Mouse (Mus musculus): Measurements from ENCODE around the gene Ift27.

Gene Ift27

GRCm38 (mm10) chr15:78173972-78174886 is at the start of gene Ift27:
Ift27 (minus strand) TSS chr15:78174107.
- peak; percentile 100 for DNase-seq (ENCODE audit: low read depth, low spot score)

GRCm38 (mm10) chr15:78215269-78215668 is 41.4 kb upstream of the Ift27 start:
- no peak for DNase-seq (ENCODE audit: low read depth, low spot score)

GRCm38 (mm10) chr15:78211367-78211766 is 37.5 kb upstream of the Ift27 start:
- DNase-seq (ENCODE audit: low read depth, low spot score), result no peak

GRCm38 (mm10) chr15:78210203-78210602 is 36.3 kb upstream of the Ift27 start:
- no peak for DNase-seq (ENCODE audit: low read depth, low spot score)

GRCm38 (mm10) chr15:78206312-78206711 is 32.4 kb upstream of the Ift27 start, which contains the start of gene Pvalb:
Pvalb (minus strand) TSS chr15:78206400.
- DNase-seq (ENCODE audit: low read depth, low spot score), result no peak

- DNase-seq (ENCODE audit: low read depth, low spot score), result no peak
Observed at GRCm38 (mm10) chr15:78205192-78205591, 31.3 kb upstream of the Ift27 start.

- peak; percentile 15 for DNase-seq (ENCODE audit: low read depth, low spot score)
Observed at GRCm38 (mm10) chr15:78204053-78204847, 30.3 kb upstream of the Ift27 start.

- no peak for DNase-seq (ENCODE audit: low read depth, low spot score)
Observed at GRCm38 (mm10) chr15:78195096-78195880, 21.4 kb upstream of the Ift27 start.

- DNase-seq (ENCODE audit: low read depth, low spot score), result no peak
Observed at GRCm38 (mm10) chr15:78194320-78194719, 20.4 kb upstream of the Ift27 start.

GRCm38 (mm10) chr15:78189636-78190035 is 15.7 kb upstream of the Ift27 start:
- no peak for DNase-seq (ENCODE audit: low read depth, low spot score)

- DNase-seq (ENCODE audit: low read depth, low spot score), result no peak
Observed at GRCm38 (mm10) chr15:78188546-78188945, 14.6 kb upstream of the Ift27 start.

- no peak for DNase-seq (ENCODE audit: low read depth, low spot score)
Observed at GRCm38 (mm10) chr15:78186906-78187305, 13.0 kb upstream of the Ift27 start.

- DNase-seq (ENCODE audit: low read depth, low spot score), result no peak
Observed at GRCm38 (mm10) chr15:78185609-78186008, 11.7 kb upstream of the Ift27 start.

GRCm38 (mm10) chr15:78184855-78185254 is 10.9 kb upstream of the Ift27 start:
- peak; percentile 82 for DNase-seq (ENCODE audit: low read depth, low spot score)

- peak; percentile 15 for DNase-seq (ENCODE audit: low read depth, low spot score)
Observed at GRCm38 (mm10) chr15:78181701-78182405, 7.9 kb upstream of the Ift27 start.

- DNase-seq (ENCODE audit: low read depth, low spot score), result no peak
Observed at GRCm38 (mm10) chr15:78179775-78180174, 5.9 kb upstream of the Ift27 start.

- peak; percentile 67 for DNase-seq (ENCODE audit: low read depth, low spot score)
Observed at GRCm38 (mm10) chr15:78178397-78178796, 4.5 kb upstream of the Ift27 start.

- DNase-seq (ENCODE audit: low read depth, low spot score), result no peak
Observed at GRCm38 (mm10) chr15:78177257-78177656, 3.4 kb upstream of the Ift27 start.

- DNase-seq (ENCODE audit: low read depth, low spot score), result no peak
Observed at GRCm38 (mm10) chr15:78174887-78175245, 959 bp upstream of the Ift27 start.

- DNase-seq (ENCODE audit: low read depth, low spot score), result no peak
Observed at GRCm38 (mm10) chr15:78172899-78173817, 749 bp downstream of the Ift27 start.

Data from ES-CJ7 (cell line).